Comparison of ENCODE assay signal across 20 mouse cellular contexts in the genomic region with DNA sequence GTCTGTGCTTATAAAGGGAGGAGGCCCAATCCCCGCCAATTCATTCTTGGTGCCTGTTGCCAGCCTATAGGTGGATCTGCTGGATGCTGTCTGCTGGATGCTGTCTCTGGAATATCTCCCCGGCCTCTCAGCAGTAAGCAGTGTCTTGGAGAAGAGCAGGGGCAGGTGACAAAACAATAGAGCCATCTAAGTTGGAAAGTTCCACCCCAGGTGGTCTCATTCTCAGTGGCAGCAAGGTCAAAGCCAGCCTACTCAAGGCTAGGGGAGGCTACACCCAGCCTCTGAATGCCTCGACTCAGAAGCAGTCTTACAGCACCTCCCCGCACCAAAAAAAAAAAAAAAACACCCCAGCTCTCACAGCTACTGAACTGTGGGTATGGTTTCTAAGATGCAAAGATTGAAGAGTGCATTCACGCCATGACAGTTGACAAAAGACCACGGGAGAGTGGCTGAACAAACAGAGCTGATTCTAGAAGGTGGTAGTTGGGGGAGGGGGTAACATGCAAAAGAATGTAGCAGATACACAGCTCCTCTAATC. TPM values are rescaled to one million over a fixed set of nuclear protein-coding genes. Genes with fewer than 3 reads are reported as not detected.
DNase-seq lines count a peak whose midpoint lies in the region; ATAC-seq and TF ChIP-seq lines count a peak whose summit lies in the region.
"Had no signal": no experiment of that assay in that cellular context is flagged by ENCODE, and none has a peak within 500 bp of the region (broad histone marks: within the 10 kb centered on the region; RNA-seq: fewer than 3 reads in every experiment).

No protein-coding gene starts in this region.

- no peak for ATAC-seq in hindbrain, embryonic 12.5 days (ENCODE audit: low FRiP score)
- ATAC-seq: CD4-positive, CD25-positive, alpha-beta regulatory T cell, adult 4 months; forebrain, embryonic 13.5 days; forebrain, embryonic 16.5 days; Patski had no signal

- H3K4me3 ChIP-seq in E14TG2a.4 (replicated peaks; ENCODE audit: low read length) = peak overlapping the region; percentile 21; the same call in 1 of the 2 replicates
- no peak overlapping the region for H3K4me3 ChIP-seq in hindbrain, embryonic 12.5 days
- no peak overlapping the region for H3K4me3 ChIP-seq in thymus, adult 2 months (ENCODE audit: control insufficient read depth, insufficient read depth, low read length)
- H3K4me3 ChIP-seq: embryonic facial prominence, embryonic 10.5 days; embryonic facial prominence, embryonic 12.5 days; forebrain, embryonic 13.5 days had no signal

- peaks cover 33% of the 10 kb centered on the region for H3K4me1 ChIP-seq in E14TG2a.4 (replicated peaks; ENCODE audit: low read depth, low read length)
- no peaks in the 10 kb centered on the region for H3K4me1 ChIP-seq in hindbrain, embryonic 12.5 days
- H3K4me1 ChIP-seq in thymus, adult 2 months (replicated peaks; ENCODE audit: control insufficient read depth, insufficient read depth, low read length) = no peaks in the 10 kb centered on the region
- H3K4me1 ChIP-seq: embryonic facial prominence, embryonic 10.5 days; embryonic facial prominence, embryonic 12.5 days; forebrain, embryonic 13.5 days had no signal

- DNase-seq in ES-CJ7 (ENCODE audit: low read depth, low spot score) = peak; percentile 98
- DNase-seq in R1 (ENCODE audit: low read depth, low spot score) = peak; percentile 98
- DNase-seq in ZHBTc4 (ENCODE audit: low read depth, low spot score) = peak; percentile 98
- no peak for DNase-seq in spleen, postnatal 10 days (ENCODE audit: low spot score in 2 of 2)
- DNase-seq in thymus, adult 2 months = no peak

- H3K4me2 ChIP-seq in hindbrain, embryonic 12.5 days (replicated peaks) = no peak overlapping the region
- H3K4me2 ChIP-seq: embryonic facial prominence, embryonic 12.5 days; forebrain, embryonic 13.5 days had no signal

- no peak for TF ChIP-seq CTCF in E14TG2a.4 (conservative IDR thresholded peaks at IDR 0.05; ENCODE audit: low read length)
- TF ChIP-seq CTCF in thymus, adult 2 months (IDR thresholded peaks at IDR 0.05; ENCODE audit: borderline replicate concordance, control insufficient read depth, extremely low read depth, insufficient read depth, low read length, poor library complexity) = no peak

- no peaks in the 10 kb centered on the region for H3K27me3 ChIP-seq in E14TG2a.4 (ENCODE audit: insufficient read depth, low read length)
- H3K27me3 ChIP-seq in hindbrain, embryonic 12.5 days = no peaks in the 10 kb centered on the region
- H3K27me3 ChIP-seq in thymus, adult 2 months (ENCODE audit: control insufficient read depth, insufficient read depth, low read length) = no peaks in the 10 kb centered on the region
- H3K27me3 ChIP-seq: CH12.LX; embryonic facial prominence, embryonic 12.5 days; forebrain, embryonic 13.5 days had no signal

- TF ChIP-seq POLR2A in thymus, adult 2 months (IDR thresholded peaks at IDR 0.05; ENCODE audit: control insufficient read depth, extremely low read depth, insufficient read depth, low read length, poor library complexity) = no peak

- 65% methylated on average over 6 of the region's 6 CpGs for WGBS in hindbrain, embryonic 12.5 days
- WGBS in thymus, adult 2 months = 80% methylated on average over 6 of the region's 6 CpGs

- H3K9me3 ChIP-seq in E14TG2a.4 (ENCODE audit: low read length) = no peaks in the 10 kb centered on the region
- no peaks in the 10 kb centered on the region for H3K9me3 ChIP-seq in hindbrain, embryonic 12.5 days (replicated peaks)
- H3K9me3 ChIP-seq: embryonic facial prominence, embryonic 10.5 days; embryonic facial prominence, embryonic 12.5 days; forebrain, embryonic 13.5 days; G1E had no signal

- no peaks in the 10 kb centered on the region for H3K36me3 ChIP-seq in E14TG2a.4 (ENCODE audit: insufficient read depth, low read length)
- H3K36me3 ChIP-seq in hindbrain, embryonic 12.5 days = no peaks in the 10 kb centered on the region
- H3K36me3 ChIP-seq in thymus, adult 2 months (ENCODE audit: control insufficient read depth, insufficient read depth, low read length) = no peaks in the 10 kb centered on the region
- H3K36me3 ChIP-seq: embryonic facial prominence, embryonic 10.5 days; embryonic facial prominence, embryonic 12.5 days; G1E had no signal

- H3K27ac ChIP-seq in hindbrain, embryonic 12.5 days = no peak overlapping the region
- H3K27ac ChIP-seq in thymus, adult 2 months (ENCODE audit: control insufficient read depth, insufficient read depth, low read length) = no peak overlapping the region
- H3K27ac ChIP-seq: embryonic facial prominence, embryonic 10.5 days; embryonic facial prominence, embryonic 12.5 days; forebrain, embryonic 13.5 days had no signal

- no peak overlapping the region for H3K9ac ChIP-seq in hindbrain, embryonic 12.5 days
- H3K9ac ChIP-seq: embryonic facial prominence, embryonic 12.5 days; forebrain, embryonic 13.5 days had no signal

RNA-seq across cellular contexts. Expression of a gene that starts 31.4 kb away (rescaled TPM):
- not detected in 2 replicates for polyA plus RNA-seq in hindbrain, embryonic 12.5 days (2016; fragmentation: Nextera tagmentation; extraction: Ambion mirVana)
- 0.03 and 0.05 TPM in 2 replicates for polyA plus RNA-seq in thymus, adult 2 months (2012; rRNA removed)
- polyA plus RNA-seq: adrenal gland, adult 2 months; brain, embryonic 14.5 days; CD4-positive, CD25-positive, alpha-beta regulatory T cell, adult 4 months; forebrain, embryonic 11.5 days; forebrain, embryonic 16.5 days; G1E; Patski had no signal

RNA-seq across cellular contexts. Expression of a gene that starts 34.7 kb away (rescaled TPM):
- not detected in 2 replicates for polyA plus RNA-seq in hindbrain, embryonic 12.5 days (2016; fragmentation: Nextera tagmentation; extraction: Ambion mirVana)
- polyA plus RNA-seq in thymus, adult 2 months (2012; rRNA removed) = 0.08 and 0.23 TPM in 2 replicates
- polyA plus RNA-seq: adrenal gland, adult 2 months; brain, embryonic 14.5 days; cortical plate, adult 2 months; forebrain, embryonic 11.5 days; forebrain, embryonic 13.5 days; forebrain, embryonic 16.5 days; frontal cortex, adult 2 months; G1E; Patski had no signal

Comparison
In these comparisons a context has a peak if more than half of its experiments do, and no peak if none do; other contexts are left out.
1. DNase-seq: peak in ES-CJ7 (single experiment), R1 (single experiment) and ZHBTc4 (single experiment); none in spleen, postnatal 10 days (0 of 2) and thymus, adult 2 months (single experiment).